ENCODE assay signal across 20 mouse cellular contexts in genomic region chr3:68356516-68356915, GRCm38 (mm10).
"Had no signal": no experiment of that assay in that cellular context is flagged by ENCODE, and none has a peak within 500 bp of the region (broad histone marks: within the 10 kb centered on the region; RNA-seq: fewer than 3 reads in every experiment).

No protein-coding gene starts in this region.

- H3K9ac ChIP-seq: liver, postnatal 0 days; lung, embryonic 15.5 days; midbrain, embryonic 12.5 days; neural tube, embryonic 13.5 days; neural tube, embryonic 15.5 days had no signal

- H3K27ac ChIP-seq: lung, embryonic 15.5 days; midbrain, embryonic 12.5 days; neural tube, embryonic 13.5 days; neural tube, embryonic 15.5 days had no signal

- ATAC-seq: liver, postnatal 0 days; lung, postnatal 0 days; midbrain, embryonic 16.5 days had no signal

- DNase-seq: liver, postnatal 0 days; lung, adult 2 months; lung, postnatal 14 days; lung, postnatal 36 days; midbrain, embryonic 14.5 days; retina, postnatal 1 day; right cerebral cortex, adult 18-20 months; right cerebral cortex, postnatal 25 days; right cerebral cortex, postnatal 4 days; spleen, adult 18-20 months; thymus, adult 18-20 months; thymus, postnatal 14 days; thymus, postnatal 36 days had no signal

- H3K4me2 ChIP-seq: lung, embryonic 15.5 days; midbrain, embryonic 12.5 days; neural tube, embryonic 13.5 days; neural tube, embryonic 15.5 days had no signal

- H3K36me3 ChIP-seq: lung, embryonic 15.5 days; midbrain, embryonic 12.5 days; neural tube, embryonic 13.5 days; neural tube, embryonic 15.5 days had no signal

- H3K9me3 ChIP-seq: lung, embryonic 15.5 days; midbrain, embryonic 12.5 days; neural tube, embryonic 15.5 days had no signal

- H3K4me3 ChIP-seq: lung, embryonic 15.5 days; midbrain, embryonic 12.5 days; myocyte; neural tube, embryonic 13.5 days; neural tube, embryonic 15.5 days had no signal

- H3K27me3 ChIP-seq: lung, embryonic 15.5 days; midbrain, embryonic 12.5 days; neural tube, embryonic 13.5 days; neural tube, embryonic 15.5 days had no signal

- H3K4me1 ChIP-seq: lung, embryonic 15.5 days; midbrain, embryonic 12.5 days had no signal
